Mouse (Mus musculus) intestine, postnatal 0 days (tissue): Measurements from ENCODE around the gene Map2k5. TPM values are rescaled to one million over a fixed set of nuclear protein-coding genes. Genes with fewer than 3 reads are reported as not detected.

Source experiments
- ATAC-seq: fragments of 200-750 bp; cut with Nextera tagmentation; 2 replicates; pipeline ENCODE4 v1.8.0; 2017; ENCODE audit warnings: mild to moderate bottlenecking, moderate TSS enrichment, moderate library complexity
- H3K27ac ChIP-seq: fragments of 300-500 bp; sonication (generic); 2 replicates; pipeline ENCODE4 v1.5.1; 2014; ENCODE audit warnings: mild to moderate bottlenecking, low read depth, low read length, moderate library complexity
- H3K27me3 ChIP-seq: fragments of 300-500 bp; sonication (generic); replicated peaks from 2 replicates; pipeline ENCODE4 v1.6.1; 2014; ENCODE audit warnings: low read length, mixed read lengths; ENCODE audit not compliant: control insufficient read depth, insufficient read depth
- H3K36me3 ChIP-seq: fragments of 300-500 bp; sonication (generic); 2 replicates; pipeline ENCODE4 v1.6.1; 2014; ENCODE audit warnings: mild to moderate bottlenecking, moderate library complexity; ENCODE audit not compliant: control insufficient read depth, insufficient read depth
- H3K4me1 ChIP-seq: fragments of 300-500 bp; sonication (generic); replicated peaks from 2 replicates; pipeline ENCODE4 v1.6.1; 2014; ENCODE audit warnings: antibody characterized with exemption, low read length, mixed read lengths; ENCODE audit not compliant: control insufficient read depth, insufficient read depth
- H3K4me2 ChIP-seq: fragments of 300-500 bp; sonication (generic); replicated peaks from 2 replicates; pipeline ENCODE4 v1.6.1; 2014; ENCODE audit warnings: low read depth, mild to moderate bottlenecking, moderate library complexity
- H3K4me3 ChIP-seq: fragments of 300-500 bp; sonication (generic); 2 replicates; pipeline ENCODE4 v1.5.1; 2014; ENCODE audit warnings: low read depth, low read length
- H3K9ac ChIP-seq: fragments of 300-500 bp; sonication (generic); 2 replicates; pipeline ENCODE4 v1.6.1; 2014; ENCODE audit warnings: mild to moderate bottlenecking, low read depth, low read length
- H3K9me3 ChIP-seq: fragments of 300-500 bp; sonication (generic); 2 replicates; pipeline ENCODE4 v1.6.1; 2016; ENCODE audit warnings: mixed run types; ENCODE audit not compliant: control insufficient read depth
- CTCF ChIP-seq: sonication (generic); IDR thresholded peaks from 2 replicates; pipeline ENCODE4 v1.5.1; 2016; ENCODE audit warnings: low read depth, mild to moderate bottlenecking, control low read depth, antibody characterized with exemption, moderate library complexity
- WGBS: fragments of 180-500 bp; shearing (Covaris S2); extraction: QIAGEN DNeasy Blood & Tissue Kit; methylation state at CpG from one replicate; pipeline ENCODE4 v1.1.7; 2014; 5-methylcytosine and 5-hydroxymethylcytosine counted together
- polyA plus RNA-seq: library from polyadenylated mRNA; unstranded; fragments of >200 nt; fragmentation: Nextera tagmentation; extraction: Ambion mirVana; gene quantifications from 2 replicates; pipeline ENCODE4 v1.2.1, GENCODE M21; 2015

Map2k5 gene
- polyA plus RNA-seq, 1 experiment from 2014 or later = 13.8 TPM

DNA sequence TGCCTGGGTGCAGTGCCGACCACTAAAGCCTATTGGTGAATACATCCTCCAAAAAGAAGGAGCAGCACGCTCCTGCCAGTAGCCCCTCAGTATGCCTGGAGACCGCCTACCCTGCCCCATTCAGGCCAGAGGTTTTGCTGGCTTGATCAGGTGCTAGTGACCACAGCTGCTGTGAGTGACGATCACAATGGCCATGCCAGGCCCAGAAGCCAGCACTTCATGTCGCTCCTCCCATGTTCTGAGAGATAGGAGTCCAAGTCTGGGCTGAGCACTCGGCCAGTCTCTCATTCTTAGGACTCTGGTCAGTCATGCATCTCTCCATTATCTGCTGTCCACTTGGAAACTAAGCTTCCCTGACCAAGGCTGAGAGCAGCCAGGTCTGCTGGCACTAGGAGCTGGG is 67.7 kb downstream of the Map2k5 start:
- no peaks in the 10 kb centered on the region for H3K27me3 ChIP-seq
- no peaks in the 10 kb centered on the region for H3K36me3 ChIP-seq
- H3K4me3 ChIP-seq = no peak overlapping the region
- H3K9me3 ChIP-seq = no peaks in the 10 kb centered on the region
- H3K4me2 ChIP-seq = no peak overlapping the region
- no peak overlapping the region for H3K27ac ChIP-seq
- ATAC-seq = no peak
- 89% methylated on average over 6 of the region's 6 CpGs for WGBS
- no peak overlapping the region for H3K9ac ChIP-seq
- peaks cover 11% of the 10 kb centered on the region; the same call in 1 of the 2 replicates for H3K4me1 ChIP-seq
- TF ChIP-seq CTCF = no peak

DNA sequence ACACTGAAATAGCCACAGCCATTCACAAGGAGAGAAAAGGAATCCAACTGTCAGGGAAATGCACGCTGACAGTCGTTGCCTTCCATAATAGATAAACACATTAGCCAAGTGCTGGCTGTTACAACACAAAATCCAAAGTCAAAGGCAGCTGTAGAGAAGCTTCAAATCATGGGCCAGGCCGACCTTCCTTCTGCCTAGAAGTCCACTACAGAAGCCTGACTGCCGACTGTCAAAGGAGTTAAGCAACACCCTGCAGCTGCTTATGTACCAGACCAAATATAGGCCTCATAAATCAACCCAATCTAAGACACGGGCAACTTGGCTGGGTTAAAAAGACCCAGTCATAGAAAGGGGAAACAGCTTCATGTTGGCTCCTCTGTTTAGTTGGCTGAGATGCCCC is 68.7 kb downstream of the Map2k5 start:
- Histone ChIP-seq H3K4me1 (peaks cover 11% of the 10 kb centered on the region; the same call in 1 of the 2 replicates), H3K9me3 (no peaks in the 10 kb centered on the region), H3K36me3 (no peaks in the 10 kb centered on the region), H3K27me3 (no peaks in the 10 kb centered on the region), H3K27ac (no peak overlapping the region), H3K4me2 (0 out of 2 replicates have a peak overlapping the region, but pooled peaks have one; percentile 1), H3K4me3 (no peak overlapping the region), H3K9ac (no peak overlapping the region)
- no peak for ATAC-seq
- no peak for TF ChIP-seq CTCF
- WGBS = 13% methylated on average over 5 of the region's 5 CpGs

GRCm38 (mm10) chr9:63308441-63308840 is 69.3 kb downstream of the Map2k5 start:
- WGBS = 52% methylated on average over 4 of the region's 4 CpGs
- H3K27ac ChIP-seq = no peak overlapping the region
- ATAC-seq = no peak
- no peak overlapping the region for H3K9ac ChIP-seq
- no peak for TF ChIP-seq CTCF
- peaks cover 11% of the 10 kb centered on the region; the same call in 1 of the 2 replicates for H3K4me1 ChIP-seq
- no peaks in the 10 kb centered on the region for H3K27me3 ChIP-seq
- H3K4me3 ChIP-seq = no peak overlapping the region
- H3K9me3 ChIP-seq = no peaks in the 10 kb centered on the region
- no peak overlapping the region for H3K4me2 ChIP-seq
- no peaks in the 10 kb centered on the region for H3K36me3 ChIP-seq

- Histone ChIP-seq H3K4me2 (no peak overlapping the region), H3K27me3 (no peaks in the 10 kb centered on the region), H3K9me3 (no peaks in the 10 kb centered on the region), H3K4me1 (no peaks in the 10 kb centered on the region), H3K9ac (no peak overlapping the region), H3K27ac (no peak overlapping the region), H3K36me3 (peaks cover 8% of the 10 kb centered on the region; the same call in 1 of the 2 replicates), H3K4me3 (no peak overlapping the region)
- TF ChIP-seq CTCF = no peak
- 90% methylated on average over 4 of the region's 4 CpGs for WGBS
- no peak for ATAC-seq
Measured at GRCm38 (mm10) chr9:63302511-63302910, 75.2 kb downstream of the Map2k5 start.

DNA sequence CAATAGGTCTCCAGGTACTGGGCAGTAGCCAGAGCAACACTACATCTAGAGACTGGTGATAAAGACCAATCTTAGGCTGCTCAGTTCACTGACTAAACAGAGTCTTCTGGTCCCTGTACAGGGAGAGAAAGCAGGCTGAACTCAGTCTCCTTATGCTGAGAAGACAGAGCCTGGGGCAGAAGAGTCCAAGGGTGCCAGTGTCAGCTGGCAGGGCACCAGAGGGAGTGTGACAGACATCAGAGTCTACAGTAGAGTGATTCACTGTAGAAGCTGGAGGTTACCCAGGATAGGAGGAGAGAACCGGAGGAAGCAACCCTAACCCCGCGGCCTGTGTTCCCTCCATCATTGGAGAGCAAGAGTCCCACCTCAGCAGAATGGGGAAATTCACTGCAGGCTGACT is 79.0 kb downstream of the Map2k5 start:
- no peaks in the 10 kb centered on the region for H3K27me3 ChIP-seq
- ATAC-seq = no peak
- peaks cover 8% of the 10 kb centered on the region; the same call in 1 of the 2 replicates for H3K36me3 ChIP-seq
- no peaks in the 10 kb centered on the region for H3K9me3 ChIP-seq
- no peak overlapping the region for H3K4me3 ChIP-seq
- TF ChIP-seq CTCF = no peak
- 100% methylated on average over 3 of the region's 3 CpGs for WGBS
- H3K4me2 ChIP-seq = no peak overlapping the region
- no peak overlapping the region for H3K27ac ChIP-seq
- no peaks in the 10 kb centered on the region for H3K4me1 ChIP-seq
- no peak overlapping the region for H3K9ac ChIP-seq

GRCm38 (mm10) chr9:63295551-63295958 is 82.1 kb downstream of the Map2k5 start:
- Histone ChIP-seq H3K4me1 (no peaks in the 10 kb centered on the region), H3K9me3 (no peaks in the 10 kb centered on the region), H3K27ac (no peak overlapping the region), H3K27me3 (no peaks in the 10 kb centered on the region), H3K9ac (no peak overlapping the region), H3K4me2 (no peak overlapping the region), H3K36me3 (peaks cover 10% of the 10 kb centered on the region), H3K4me3 (no peak overlapping the region)
- ATAC-seq = no peak
- WGBS = 70% methylated on average over 7 of the region's 7 CpGs
- 0 out of 2 replicates have a peak, but pooled peaks have one; percentile 3 for TF ChIP-seq CTCF

DNA sequence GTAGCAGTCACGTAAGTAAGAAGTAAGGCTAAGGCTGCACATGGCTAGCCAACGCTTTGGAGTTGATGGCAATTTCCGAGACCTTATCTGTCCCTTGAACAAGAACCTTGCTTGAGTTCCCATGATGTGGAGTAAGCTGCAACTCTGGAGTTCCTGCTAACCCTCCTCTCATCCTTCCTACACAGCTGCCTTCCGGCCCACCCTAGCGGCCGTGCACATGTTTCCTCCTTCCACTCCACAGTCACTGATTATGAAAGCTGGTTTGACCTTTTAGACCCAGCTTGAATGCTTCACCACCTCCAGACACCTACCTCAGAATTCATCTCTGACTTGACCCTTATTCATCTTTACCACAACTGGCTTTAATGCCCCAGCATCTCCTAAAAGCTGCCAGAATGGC is 82.9 kb downstream of the Map2k5 start:
- H3K9me3 ChIP-seq = no peaks in the 10 kb centered on the region
- WGBS = 88% methylated on average over 6 of the region's 6 CpGs
- peaks cover 10% of the 10 kb centered on the region for H3K36me3 ChIP-seq
- no peak for TF ChIP-seq CTCF
- no peak for ATAC-seq
- no peak overlapping the region for H3K4me3 ChIP-seq
- no peak overlapping the region for H3K9ac ChIP-seq
- no peak overlapping the region for H3K4me2 ChIP-seq
- no peaks in the 10 kb centered on the region for H3K4me1 ChIP-seq
- H3K27ac ChIP-seq = no peak overlapping the region
- H3K27me3 ChIP-seq = no peaks in the 10 kb centered on the region
